Mouse (Mus musculus) thymus, adult 18-20 months (tissue): ENCODE data around the gene Rbm4.
"Not testable (repeated sequence)": the region's sequence is repeated elsewhere in the genome, so short reads cannot be mapped to it uniquely, and the experiment has no call there.

Source experiments
- DNase-seq, 2 experiments: peaks; one replicate each; pipeline ENCODE4 v3.0.0; 2022; ENCODE audit warnings: mixed read lengths in 2 of 2

The Rbm4 gene

DNA sequence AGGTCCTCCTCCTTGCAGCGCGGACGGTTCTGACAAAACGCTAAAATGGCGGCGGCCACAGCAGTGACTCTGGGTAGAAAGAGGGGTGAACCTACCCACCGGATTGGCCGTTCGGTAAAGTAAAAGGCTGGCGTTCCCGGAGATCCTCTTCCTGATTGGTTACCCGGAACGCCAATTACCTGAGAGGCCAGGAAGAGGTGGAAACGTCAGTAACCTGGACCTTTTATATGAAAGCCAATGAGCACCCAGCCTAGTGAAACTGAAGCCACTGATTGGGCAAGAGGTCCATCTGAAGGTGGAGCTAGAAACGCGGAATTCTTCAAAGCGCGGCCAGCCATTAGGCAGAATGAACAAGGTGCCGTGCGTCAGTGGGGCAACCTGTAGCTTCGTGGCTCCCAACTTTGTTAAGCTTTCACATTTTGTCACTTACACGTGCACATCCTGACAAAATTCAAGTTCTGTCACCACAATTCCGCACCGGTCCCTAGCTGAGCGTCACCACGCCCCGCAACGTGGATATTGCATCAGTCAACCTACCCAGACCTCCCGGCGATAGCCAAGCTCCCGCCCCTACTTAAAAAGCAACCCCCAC lies at the start of gene Rbm4:
Gene Rbm4, minus strand, starts transcription at position 71 of the 592 bp plus-strand sequence.
- peak; percentile 93 to 99 for DNase-seq

DNA sequence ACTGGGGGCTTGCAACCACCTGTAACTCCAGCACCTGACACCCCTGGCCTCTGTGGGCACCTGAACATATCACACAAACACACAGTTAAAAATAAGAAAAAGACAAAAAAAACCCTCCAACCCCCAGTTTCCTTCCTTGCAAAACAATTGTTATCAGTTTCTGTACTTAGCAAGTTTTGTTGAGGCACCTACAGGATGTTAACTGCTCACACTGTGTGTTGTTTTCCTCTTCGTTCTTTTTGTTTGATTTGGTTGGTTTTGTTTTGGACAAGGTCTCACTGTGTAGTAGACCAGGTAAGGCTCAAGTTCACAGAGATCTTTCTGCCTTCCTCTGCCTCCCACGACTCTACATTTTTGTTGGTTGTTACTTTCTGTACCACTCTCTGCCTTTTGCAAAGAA lies 48.9 kb upstream of the Rbm4 start:
- DNase-seq, result no peak

DNA sequence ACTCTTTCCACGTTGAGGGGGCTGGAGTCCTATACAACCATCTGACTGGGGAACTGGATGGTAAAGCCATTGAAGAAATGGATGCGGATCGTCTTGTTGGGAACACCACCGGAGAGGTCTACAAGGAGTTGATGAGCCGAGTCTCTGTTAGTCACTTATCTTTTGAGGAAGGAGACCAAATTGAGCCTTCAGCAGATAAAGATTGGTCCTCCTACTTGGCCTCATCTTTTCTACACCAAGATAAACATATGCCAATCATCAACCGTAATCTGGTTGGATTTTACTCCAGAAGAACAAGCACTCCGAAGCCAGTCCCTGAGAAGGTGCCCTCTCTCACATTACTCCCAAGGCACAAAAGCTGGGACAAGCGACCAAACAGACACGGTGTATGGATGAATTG lies 47.1 kb upstream of the Rbm4 start:
- no peak for DNase-seq

DNA sequence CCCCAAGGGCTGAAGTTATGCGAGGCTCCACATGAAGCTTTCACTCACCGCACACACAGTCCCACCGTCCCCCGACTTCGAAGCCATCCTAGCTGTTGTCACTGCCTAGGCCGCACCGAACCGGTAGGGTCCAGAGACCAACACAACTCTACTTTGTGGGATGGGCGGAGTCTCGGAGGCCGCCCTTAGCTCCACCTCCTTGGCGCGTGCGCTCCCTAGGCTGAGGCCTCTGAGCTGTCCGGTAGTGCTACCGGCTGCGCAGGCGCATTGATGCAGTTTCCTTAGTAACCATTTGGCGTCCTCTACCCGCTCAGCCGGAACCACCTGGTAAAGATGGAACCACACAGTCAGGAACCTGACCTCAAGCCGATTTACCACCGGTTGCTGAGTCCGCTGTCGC lies 45.4 kb upstream of the Rbm4 start, which contains the start of the genes Ccs and Ccdc87:
Gene Ccs, minus strand, starts transcription at position 184 of the 400 bp plus-strand sequence.
Gene Ccdc87, plus strand, starts transcription at position 218 of the 400 bp plus-strand sequence.
- DNase-seq, result peak; percentile 91 to 94

DNA sequence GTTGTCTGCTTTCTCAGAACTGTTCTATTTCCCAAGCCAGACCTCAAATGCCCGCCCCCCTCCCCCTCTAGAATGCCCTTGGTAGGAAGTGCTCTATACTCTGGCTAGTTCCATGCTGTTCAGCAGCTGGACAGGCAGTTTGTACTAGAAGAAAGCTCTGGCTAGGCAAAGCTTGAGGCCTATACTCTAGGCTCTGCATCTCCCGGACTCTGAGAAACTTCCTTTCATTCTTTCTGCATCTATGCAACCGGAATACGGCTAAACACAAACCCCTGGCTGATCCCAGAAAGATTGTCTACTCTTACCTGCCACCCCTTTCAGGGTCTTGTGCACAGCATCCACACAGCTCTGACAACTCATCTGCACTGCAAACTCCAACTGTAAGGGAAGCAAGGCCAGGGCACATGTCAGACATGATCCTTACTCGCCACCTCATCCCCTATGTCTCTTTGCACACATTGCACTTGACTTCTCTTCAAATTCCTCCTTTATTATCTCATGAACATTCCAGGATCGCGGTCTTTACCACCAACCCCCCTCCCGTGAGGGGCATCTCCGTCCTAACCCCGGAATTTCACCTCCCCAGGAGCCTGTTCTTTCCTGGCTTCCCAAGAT lies 44.9 kb upstream of the Rbm4 start:
- no peak for DNase-seq

DNA sequence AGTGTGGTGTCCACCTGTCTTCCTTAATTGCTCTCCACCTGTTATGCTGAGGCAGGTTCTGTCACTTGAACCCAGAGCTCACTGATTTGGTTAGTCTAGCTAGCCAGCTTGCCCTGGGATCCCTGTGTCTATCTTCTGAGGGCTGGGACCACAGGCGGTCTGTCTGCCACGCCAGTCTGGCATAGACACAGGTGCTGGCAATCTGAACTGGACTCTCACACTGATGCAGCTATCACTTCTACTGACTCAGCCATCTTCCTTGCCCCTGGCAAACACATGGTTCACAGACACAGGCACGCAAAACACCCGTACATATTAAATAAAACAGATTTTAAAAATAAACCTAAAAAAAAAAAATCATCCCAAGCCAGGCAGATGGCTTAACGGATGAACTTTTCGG lies 43.3 kb upstream of the Rbm4 start:
- DNase-seq, result no peak

DNA sequence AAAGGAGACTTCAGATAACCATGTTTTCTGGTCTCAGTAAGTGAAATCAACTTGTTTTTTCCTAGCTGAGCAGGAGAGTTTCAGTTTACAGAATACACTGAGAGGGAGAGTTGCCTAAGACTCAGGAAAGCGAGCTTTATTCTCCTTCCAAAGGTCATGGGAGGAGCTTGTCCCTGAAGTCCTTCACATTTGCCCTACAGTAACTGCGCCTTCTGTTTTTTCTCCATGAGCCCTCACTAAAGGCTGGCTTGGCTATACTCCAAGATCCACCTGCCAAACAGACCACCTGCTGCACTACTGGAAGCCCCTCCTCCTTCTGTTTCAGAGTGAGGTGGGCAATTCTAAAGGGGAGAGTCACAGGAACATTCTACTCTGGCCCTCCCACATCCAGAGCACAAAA lies 42.4 kb upstream of the Rbm4 start:
- no peak for DNase-seq

DNA sequence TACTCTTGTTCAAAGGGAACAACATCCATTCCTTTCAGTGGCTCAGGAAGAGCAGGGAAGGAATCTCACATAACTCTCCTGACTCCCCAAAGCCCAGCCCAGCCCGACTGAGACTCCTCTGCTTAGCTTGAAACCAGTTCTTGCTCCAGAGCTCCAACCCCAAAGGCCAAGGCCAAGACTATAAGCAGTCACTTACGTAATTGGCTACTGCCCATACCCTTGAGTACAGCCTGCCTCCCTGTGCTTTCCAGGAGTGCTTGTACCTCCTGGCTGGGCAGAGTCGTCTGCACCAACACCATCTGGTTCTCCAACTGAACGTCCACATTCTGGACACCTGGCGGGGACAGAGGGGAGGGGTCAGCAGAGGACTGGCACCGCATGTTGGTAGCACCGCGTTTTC lies 40.3 kb upstream of the Rbm4 start:
- no peak for DNase-seq

DNA sequence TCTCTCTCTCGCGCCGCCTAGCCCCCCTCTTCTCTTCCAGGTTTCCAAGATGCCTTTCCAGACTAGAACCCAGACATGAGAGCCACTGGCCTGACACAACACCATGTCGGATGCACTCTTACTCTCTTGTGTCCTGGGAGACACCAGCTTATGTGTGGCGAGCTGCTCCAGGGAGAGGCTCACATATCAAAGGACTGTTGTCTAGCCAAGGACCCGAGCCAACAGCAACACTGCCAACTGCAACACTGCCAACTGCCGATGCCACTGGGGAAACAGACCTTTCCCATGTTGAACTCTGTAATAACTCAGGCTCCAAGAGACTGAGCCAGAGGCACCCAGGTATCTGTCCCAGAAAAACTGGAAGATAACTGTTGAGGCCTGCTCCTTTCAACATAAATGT lies 35.5 kb upstream of the Rbm4 start:
- DNase-seq, result no peak

DNA sequence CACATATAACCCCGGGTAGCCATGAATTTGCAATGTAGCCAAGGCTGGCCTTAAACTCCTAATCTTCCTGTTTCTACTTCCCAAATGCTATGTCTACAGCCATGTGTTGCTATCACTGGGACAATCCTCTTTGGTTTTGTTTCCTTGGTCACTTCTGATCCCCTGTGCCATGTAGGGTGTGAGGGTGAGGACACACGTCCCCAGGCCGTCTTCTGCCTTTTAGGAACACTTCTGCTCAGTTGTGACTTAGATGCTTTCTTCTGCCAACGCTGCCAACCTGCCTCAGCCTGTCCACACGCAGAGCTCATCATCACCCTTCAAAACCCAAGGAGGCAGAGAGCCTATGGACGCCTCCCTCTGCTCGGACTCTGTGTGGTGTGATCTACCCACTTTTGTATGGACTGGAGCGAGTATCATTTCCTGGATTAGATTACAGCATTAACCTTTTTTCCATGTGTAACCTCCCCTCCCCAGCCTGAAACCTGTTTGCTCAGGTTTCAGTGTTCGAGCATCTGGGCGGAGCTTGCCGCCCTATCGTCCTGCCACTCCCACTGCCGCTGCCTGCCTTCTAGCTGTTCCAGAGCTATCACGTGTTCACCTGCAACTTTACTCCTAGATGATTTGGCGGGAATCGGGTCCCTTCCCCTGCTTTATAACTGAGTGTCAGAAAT lies 34.9 kb upstream of the Rbm4 start:
- DNase-seq, result no peak

DNA sequence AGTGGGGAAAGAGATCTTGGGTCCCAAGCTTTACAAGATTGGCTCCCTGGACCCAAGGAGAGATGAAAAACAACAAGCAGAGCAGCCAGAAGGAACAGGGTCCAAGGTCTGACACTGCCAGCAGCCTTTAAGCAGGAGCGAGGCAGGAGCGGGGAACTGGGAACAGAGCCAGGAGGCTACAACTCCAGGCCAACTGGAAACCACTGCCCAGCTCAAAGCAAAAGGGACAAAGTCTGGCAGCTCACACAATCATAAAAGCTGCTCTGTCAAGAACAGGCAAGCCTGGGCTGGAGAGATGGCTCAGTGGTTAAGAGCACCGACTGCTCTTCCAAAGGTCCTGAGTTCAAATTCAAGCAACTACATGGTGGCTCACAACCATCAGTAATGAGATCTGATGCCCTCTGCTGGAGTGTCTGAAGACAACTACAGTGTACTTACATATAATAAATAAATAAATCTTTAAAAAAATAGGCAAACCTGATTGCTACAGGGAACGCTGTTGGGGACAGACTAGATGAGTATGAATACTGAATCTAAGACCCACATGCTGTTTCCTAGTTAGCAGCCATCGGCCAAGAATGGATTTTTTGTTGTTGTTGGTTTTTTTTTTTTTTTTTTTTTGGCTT lies 27.1 kb upstream of the Rbm4 start:
- no peak for DNase-seq

DNA sequence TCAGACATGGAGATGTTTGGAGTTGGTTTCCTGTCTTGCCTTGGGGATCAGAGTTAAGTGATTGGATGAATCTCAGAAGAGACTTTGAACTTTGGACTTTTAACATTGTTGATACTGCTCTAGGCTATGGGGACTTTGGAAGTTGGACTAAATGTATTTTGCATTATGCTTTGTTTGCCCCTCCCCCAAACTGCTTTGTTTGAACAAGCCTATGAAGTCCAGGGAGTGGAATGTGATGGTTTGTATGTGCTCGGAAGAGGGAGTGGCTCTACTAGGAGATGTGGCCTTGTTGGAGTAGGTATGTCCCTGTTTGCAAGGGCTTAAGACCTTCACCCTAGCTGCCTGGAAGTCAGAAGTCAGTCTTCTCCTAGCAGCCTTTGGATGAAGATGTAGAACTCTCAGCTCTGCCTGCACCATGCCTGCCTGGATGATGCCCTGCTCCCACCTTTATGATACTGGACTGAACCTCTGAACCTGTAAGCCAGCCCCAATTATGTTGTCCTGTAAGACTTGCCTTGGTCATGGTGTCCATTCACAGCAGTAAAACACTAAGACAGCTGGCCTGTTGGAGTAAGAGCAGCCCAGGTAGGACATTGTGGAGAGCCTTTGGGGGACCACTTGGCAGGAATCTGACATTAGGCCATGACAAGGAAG lies 23.6 kb upstream of the Rbm4 start:
- DNase-seq, result no peak

DNA sequence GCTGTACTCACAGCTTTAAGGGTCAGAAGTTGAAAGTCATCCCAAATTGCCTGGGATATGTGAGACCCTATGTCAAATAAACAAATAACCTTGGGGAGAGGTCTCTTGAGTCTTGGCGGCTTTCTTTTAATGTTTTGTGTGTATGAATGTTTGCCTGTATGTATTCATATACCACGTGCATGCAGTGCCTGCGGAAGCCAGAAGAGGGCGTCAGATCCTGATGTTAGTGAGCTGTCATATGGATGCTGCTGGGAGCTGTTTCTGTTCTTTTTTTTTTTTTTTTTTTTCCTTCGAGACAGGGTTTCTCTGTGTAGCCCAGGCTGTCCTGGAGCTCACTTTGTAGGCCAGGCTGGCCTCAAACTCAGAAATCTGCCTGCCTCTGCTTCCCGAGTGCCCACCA lies 19.3 kb upstream of the Rbm4 start:
- DNase-seq, result no peak

DNA sequence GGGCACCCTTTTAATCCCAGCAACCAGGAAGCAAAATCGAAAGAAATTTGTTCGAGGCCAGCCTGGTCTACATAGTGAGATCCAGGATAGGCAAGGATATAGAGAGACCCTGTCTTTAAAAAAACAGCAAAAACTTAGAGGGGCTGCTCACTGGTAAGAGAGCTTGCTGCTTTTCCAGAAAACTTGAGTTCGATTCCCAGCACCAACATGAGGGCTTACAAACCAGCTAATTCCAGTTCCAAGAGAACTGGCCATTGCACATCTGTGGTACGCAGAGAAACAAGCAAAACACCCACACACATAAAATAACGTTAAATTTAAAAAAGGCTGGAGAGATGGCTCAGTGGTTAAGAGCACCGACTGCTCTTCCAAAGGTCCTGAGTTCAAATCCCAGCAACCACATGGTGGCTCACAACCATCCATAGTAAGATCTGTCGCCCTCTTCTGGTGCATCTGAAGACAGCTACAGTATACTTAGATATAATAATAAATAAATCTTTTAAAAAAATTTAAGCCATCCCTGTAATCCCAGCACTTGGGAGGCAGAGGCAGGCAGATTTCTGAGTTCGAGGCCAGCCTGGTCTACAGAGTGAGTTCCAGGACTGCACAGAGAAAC lies 18.7 kb upstream of the Rbm4 start:
- DNase-seq, result not testable (repeated sequence)

DNA sequence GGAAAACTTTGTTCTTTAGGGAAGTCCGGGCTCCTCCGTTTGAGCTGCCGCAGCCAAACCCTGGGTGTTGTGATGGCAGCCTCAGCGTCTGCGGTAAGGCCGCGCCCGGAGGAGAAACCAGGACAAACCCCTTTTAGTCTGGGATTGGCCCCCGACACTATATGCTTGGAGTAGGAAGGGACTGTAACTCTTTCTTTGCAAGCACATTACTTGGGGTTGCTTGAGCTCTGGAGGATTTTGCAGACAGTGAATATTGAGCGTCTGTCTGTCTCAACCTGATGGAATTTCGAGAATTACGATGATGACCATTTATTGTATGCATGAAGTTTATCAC lies 18.2 kb upstream of the Rbm4 start:
- no peak for DNase-seq

DNA sequence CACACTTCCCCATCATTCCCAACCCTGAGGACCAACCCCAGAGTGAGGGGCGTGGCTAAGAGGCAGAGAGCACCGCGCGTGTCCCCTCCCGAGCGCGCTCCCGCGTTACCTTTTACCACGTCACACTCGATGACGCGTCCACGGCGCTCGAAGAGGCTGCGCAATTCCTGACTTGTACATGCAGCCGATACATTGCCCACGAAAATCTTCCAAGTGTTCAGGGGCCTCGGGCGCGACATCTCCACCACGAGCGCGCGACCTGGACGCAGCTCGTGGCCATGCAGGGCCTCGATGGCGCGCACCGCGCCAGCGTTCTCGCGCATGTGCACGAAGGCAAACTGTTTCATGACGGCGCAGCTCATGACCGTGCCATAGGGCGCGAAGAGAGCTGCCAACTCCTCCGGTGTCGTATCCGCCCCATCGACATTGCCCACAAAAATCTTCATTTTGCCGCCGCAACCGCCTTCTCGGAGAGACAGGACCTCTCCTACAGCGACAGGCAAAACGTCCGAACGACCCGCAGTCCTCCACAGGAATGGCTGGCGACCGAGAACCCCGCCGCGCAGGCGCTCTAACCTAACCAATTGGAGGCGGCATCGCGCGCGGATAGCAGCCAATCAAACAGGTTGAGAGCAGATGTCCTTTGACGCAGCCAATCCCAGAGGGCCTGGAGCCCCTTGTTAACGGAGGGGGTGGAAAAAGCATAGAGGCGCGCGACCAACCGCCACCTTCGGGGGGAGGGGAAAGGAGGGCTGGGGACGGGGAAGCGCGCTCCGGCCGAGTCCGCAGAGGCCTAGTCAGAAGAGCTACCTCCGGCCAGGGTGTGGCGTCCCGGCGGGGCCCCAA lies 17.6 kb upstream of the Rbm4 start, which contains the start of the genes Gm21992 and Rbm14:
Gene Gm21992, minus strand, starts transcription at position 550 of the 846 bp plus-strand sequence.
Gene Rbm14, minus strand, starts transcription at position 572 of the 846 bp plus-strand sequence.
- DNase-seq, result peak; percentile 98

DNA sequence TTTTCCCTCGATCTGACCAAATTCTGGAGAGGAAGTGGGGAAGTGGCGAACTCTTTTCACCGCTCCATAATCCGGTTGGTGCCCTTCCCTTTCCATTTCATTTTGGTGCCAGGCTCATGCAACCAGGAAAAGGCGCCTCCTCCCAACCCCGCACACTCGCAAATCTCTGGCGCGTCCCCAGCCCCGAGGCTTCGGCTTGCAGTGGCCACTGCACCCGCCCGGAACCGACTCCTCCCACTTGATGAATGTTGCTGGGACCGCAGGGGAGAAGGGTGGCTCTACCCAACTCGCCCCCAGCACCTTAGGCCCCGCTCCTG lies 17.0 kb upstream of the Rbm4 start:
- DNase-seq, result no peak

DNA sequence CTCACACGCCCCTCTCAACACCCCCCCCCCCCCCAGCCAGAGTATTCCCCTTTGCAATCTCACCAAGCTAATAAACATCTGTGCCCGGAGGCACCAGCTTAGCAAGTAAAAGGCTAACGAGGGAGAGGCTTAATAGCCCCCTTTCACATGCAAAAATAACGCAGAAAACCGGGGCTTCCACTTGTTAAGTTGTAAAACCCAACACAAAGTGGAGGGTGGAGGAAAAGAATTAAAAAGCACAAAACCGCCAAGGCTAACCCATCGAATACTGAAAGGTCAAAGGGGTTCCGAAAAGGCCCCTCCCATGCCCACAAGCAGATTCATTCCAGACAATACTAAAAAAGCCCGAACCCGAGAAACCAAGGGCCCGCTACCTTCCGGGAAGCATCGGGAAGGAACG lies 16.6 kb upstream of the Rbm4 start:
- DNase-seq, result no peak

DNA sequence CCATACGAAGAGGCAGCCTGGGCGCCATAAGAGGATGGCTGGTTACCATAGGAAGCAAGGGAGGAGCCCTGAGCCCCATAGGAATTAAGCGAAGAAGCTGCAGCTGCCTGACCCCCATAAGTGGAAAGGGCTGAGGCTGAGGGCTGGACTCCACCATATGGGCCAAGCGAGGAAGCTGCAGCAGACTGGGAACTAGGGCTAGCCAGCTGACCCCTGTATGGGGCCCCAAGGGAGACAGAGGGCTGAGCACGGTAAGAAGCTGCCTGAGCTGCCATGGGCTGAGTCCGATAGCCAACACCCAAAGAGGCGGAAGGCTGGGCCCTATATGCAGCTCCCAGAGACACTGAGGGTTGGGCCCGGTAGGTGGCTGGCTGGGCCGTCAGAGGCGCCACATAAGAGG lies 9.6 kb upstream of the Rbm4 start:
- no peak for DNase-seq

DNA sequence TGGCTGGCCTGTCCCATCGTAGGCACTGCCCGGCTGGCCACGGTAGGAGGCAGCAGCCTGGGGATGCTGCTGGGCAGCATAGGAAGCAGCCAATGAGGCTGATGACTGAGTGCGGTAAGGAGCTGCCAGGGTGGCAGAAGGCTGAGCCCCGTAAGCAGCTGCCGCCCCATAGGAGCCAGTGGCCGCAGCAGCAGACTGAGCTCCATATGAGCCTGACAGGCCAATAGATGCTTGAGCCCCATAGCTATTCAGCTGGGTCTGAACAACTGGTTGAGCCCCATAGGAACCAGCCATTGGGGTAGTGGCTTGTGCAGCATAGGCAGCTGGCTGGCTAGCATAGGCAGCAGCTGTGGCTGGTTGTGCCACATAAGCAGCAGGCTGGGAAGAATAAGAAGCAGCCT lies 9.0 kb upstream of the Rbm4 start:
- no peak for DNase-seq

DNA sequence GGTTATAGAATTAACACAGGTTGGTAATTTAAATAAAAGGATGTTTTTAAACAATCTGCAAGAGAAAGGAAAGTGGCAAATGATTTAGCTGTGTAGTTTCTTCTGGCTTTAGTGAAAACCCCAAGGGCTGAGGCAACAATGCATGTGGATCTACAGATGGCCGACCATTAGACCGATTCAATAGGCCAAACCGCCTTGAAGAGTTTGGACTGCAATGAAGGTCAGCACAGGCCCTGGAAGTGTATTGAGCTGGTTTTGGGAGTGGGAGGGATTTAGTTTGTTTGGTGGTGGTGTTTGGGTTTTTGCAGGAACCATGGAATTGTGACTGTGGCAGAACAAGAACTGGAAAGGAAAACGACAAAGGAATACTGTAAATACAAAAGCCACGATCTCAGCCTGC lies 5.4 kb upstream of the Rbm4 start:
- DNase-seq, result no peak

DNA sequence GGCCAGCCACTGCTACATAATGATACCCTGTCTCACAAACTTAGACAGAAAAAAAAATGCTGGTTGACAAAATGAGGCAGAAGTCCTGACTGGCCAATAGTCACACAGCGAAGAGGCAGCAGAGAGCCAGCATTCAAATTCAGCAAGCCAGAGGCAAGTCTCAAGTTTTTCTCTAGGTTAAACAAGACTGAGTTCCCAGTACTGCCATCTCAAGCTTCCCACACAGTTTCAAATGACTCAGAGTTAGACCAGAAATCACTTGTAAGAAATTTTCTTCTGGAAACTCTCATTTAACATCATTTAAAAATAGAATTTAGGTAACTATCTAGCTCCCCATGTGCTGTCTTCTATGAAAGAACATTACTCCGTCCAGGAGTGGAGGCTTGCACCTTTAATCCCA lies 4.1 kb upstream of the Rbm4 start:
- no peak for DNase-seq
